Mouse (Mus musculus) limb, embryonic 12.5 days (tissue): ENCODE data around the gene Bcl11a. TPM values are rescaled to one million over a fixed set of nuclear protein-coding genes. Genes with fewer than 3 reads are reported as not detected.
A peak's percentile ranks its signal among the peaks of the same experiment; 100 is the strongest.

ENCODE experiments used
- ATAC-seq: fragments of 200-750 bp; cut with Nextera tagmentation; 2 replicates; pipeline ENCODE4 v1.8.0; 2017; ENCODE audit warnings: low read depth, moderate TSS enrichment; ENCODE audit not compliant: insufficient number of reproducible peaks, insufficient read depth, low FRiP score, low TSS enrichment
- H3K27ac ChIP-seq: fragments of 300-500 bp; sonication (generic); 2 replicates; pipeline ENCODE4 v1.5.1; 2016; ENCODE audit warnings: mild to moderate bottlenecking, moderate library complexity
- H3K27me3 ChIP-seq: fragments of 300-500 bp; sonication (generic); 2 replicates; pipeline ENCODE4 v1.6.1; 2016; ENCODE audit warnings: mild to moderate bottlenecking, moderate library complexity
- H3K36me3 ChIP-seq: fragments of 300-500 bp; sonication (generic); 2 replicates; pipeline ENCODE4 v1.6.1; 2016; ENCODE audit warnings: mild to moderate bottlenecking, moderate library complexity
- H3K4me1 ChIP-seq: fragments of 300-500 bp; sonication (generic); replicated peaks from 2 replicates; pipeline ENCODE4 v1.6.1; 2016
- H3K4me2 ChIP-seq: fragments of 300-500 bp; sonication (generic); 2 replicates; pipeline ENCODE4 v1.6.1; 2016; ENCODE audit warnings: mild to moderate bottlenecking, moderate library complexity
- H3K4me3 ChIP-seq: fragments of 300-500 bp; sonication (generic); replicated peaks from 2 replicates; pipeline ENCODE4 v1.5.1; 2016; ENCODE audit warnings: mild to moderate bottlenecking
- H3K9ac ChIP-seq: fragments of 300-500 bp; sonication (generic); replicated peaks from 2 replicates; pipeline ENCODE4 v1.6.1; 2016; ENCODE audit warnings: mild to moderate bottlenecking, moderate library complexity
- H3K9me3 ChIP-seq: fragments of 300-500 bp; sonication (generic); 2 replicates; pipeline ENCODE4 v1.6.1; 2016; ENCODE audit warnings: mild to moderate bottlenecking, moderate library complexity
- WGBS: fragments of 180-500 bp; shearing (Covaris S2); methylation state at CpG from one replicate; pipeline ENCODE4 v1.1.7; 2016; 5-methylcytosine and 5-hydroxymethylcytosine counted together
- polyA plus RNA-seq: library from polyadenylated mRNA; unstranded; fragments of >200 nt; fragmentation: Nextera tagmentation; extraction: Ambion mirVana; gene quantifications from 2 replicates; pipeline ENCODE4 v1.2.1, GENCODE M21; 2016

Gene Bcl11a
- polyA plus RNA-seq, 1 experiment from 2014 or later, result 109 TPM

DNA sequence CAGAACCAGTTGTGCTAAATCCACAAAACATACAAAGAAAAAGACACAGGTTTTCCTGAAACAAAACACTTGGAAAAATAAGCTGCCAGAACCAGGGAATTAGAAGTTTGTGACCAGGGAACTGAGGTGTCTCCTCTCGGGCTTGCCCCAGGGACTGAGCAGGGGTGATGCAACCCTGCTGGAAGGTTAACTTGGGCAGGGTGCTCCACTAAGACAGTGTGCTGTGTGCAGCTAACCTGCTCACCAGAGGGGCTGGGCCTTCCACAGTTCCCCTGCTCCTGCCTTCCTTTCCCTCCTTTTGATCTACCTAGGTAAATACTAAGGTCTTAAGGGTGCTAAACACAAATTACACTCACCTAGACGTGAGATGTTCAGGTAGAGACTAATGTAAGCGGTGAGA, 14.8 kb downstream of the Bcl11a start:
- H3K27ac ChIP-seq, result 0 out of 2 replicates have a peak overlapping the region, but pooled peaks have one; percentile 35
- H3K36me3 ChIP-seq, result peaks cover 43% of the 10 kb centered on the region
- no peak overlapping the region for H3K4me3 ChIP-seq
- H3K27me3 ChIP-seq, result no peaks in the 10 kb centered on the region
- H3K9me3 ChIP-seq, result no peaks in the 10 kb centered on the region
- no peak for ATAC-seq
- 48% methylated on average over 3 of the region's 3 CpGs for WGBS
- 0 out of 2 replicates have a peak overlapping the region, but pooled peaks have one; percentile 27 for H3K9ac ChIP-seq
- no peak overlapping the region for H3K4me2 ChIP-seq
- H3K4me1 ChIP-seq, result peaks cover 79% of the 10 kb centered on the region

DNA sequence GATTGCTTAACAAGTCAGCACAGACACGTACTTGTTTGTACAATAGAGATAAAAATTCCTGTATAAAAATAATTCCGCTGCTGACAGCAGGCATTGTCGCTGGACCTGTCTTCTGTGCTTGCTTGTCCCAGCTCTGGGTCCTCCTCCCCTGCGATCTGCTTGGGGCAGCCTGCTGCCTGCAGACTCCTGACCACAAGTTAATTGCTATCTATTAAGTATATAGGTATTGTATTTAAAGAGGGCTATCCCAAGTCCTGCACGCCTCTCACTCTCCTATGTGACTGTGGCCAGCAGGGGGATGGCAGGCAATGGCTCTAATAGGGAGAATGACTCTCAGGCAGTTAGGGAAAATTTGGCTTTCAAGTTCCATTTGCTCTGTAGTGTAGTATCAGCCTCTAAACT, 16.2 kb downstream of the Bcl11a start:
- ATAC-seq, result no peak
- whole genome bisulfite sequencing, result 57% methylated on average over 5 of the region's 5 CpGs
- no peak overlapping the region for H3K27ac ChIP-seq

DNA sequence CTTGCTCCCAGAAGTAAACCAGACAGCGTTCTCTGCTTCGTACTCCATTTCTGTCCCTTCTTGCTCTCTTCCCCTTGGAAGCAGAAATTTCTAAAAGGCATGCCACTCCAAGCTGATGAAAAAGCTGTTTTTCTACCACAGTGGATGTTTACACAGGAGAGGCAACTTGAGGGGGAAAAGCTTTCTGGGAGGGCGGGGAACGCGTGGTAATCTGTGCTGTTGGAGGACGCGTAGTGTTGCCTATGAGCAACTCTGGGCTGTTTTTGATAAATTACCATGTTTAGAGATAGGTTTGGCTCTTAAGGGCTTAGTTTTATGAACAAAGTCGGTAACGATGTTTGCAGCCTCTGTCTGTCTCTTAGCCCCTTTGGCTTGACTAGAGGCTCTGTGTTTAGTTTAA, 17.4 kb downstream of the Bcl11a start:
- Histone ChIP-seq H3K9me3 (no peaks in the 10 kb centered on the region), H3K36me3 (peaks cover 18% of the 10 kb centered on the region), H3K27ac (no peak overlapping the region), H3K9ac (no peak overlapping the region), H3K4me3 (no peak overlapping the region), H3K4me1 (peaks cover 85% of the 10 kb centered on the region), H3K4me2 (peak overlapping the region; percentile 15), H3K27me3 (no peaks in the 10 kb centered on the region)
- ATAC-seq, result no peak
- 42% methylated on average over 9 of the region's 9 CpGs for WGBS

More for the DNA sequence above, 16.2 kb downstream of the Bcl11a start:
- Histone ChIP-seq H3K36me3 (peaks cover 28% of the 10 kb centered on the region), H3K4me1 (peaks cover 84% of the 10 kb centered on the region), H3K4me3 (no peak overlapping the region), H3K4me2 (no peak overlapping the region), H3K9me3 (no peaks in the 10 kb centered on the region), H3K9ac (no peak overlapping the region), H3K27me3 (no peaks in the 10 kb centered on the region)

DNA sequence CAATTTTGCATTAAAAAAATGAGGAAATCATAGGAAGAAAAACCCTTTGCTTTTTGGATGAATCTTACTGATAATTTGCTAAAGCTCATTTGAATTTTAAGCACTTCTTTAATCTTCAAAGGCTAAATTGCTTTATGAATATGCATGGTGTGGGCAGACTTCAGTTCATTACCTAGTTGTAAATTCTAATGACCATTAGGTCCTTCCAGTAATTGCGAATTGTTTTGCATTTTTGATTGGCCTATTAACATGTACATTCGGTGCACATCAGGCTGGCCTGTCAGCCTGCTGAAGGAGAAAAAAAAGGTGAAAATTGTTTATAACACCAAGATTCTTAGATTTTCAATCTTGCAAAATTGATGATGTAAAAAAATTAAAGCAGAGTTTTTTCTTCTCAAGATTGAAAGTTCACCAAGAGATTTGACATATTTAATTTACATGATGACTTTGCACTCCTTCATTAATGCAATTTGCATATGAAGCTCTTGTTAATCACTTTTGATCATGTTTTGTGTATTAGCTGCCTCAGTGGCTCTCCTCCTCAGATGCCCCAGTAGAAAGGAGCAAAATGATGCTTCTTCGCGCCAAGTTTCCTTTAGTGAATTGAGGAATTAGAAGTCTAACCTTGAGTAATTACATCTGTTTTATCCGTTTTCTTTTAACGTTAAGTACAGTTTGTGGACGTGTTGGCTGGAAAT, 17.9 kb downstream of the Bcl11a start:
- no peaks in the 10 kb centered on the region for H3K27me3 ChIP-seq
- WGBS, result 35% methylated on average over 7 of the region's 7 CpGs
- H3K9me3 ChIP-seq, result no peaks in the 10 kb centered on the region
- H3K9ac ChIP-seq, result no peak overlapping the region
- peak overlapping the region; percentile 39 for H3K4me2 ChIP-seq
- peaks cover 87% of the 10 kb centered on the region for H3K4me1 ChIP-seq
- H3K4me3 ChIP-seq, result no peak overlapping the region
- H3K27ac ChIP-seq, result no peak overlapping the region
- ATAC-seq, result no peak
- H3K36me3 ChIP-seq, result peaks cover 21% of the 10 kb centered on the region

DNA sequence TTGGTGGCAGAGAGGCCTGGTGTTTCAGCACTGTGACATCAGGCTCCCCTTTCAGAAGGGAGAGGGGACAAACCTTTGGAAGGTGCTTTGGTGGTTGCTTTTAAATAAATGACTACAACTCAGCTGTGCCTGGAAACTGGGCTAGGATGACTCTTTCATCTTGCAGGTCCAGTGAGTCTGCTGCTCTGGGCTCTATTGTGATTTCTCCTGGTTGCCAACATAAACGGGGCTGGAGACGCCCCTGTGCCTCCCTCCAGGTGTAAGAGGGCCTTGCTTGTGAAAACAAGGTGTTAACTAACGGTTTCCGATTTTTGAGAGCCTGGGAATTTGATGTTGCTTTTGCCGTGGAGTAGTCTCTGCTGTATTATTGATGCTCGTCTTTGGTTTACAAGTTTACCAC, 18.6 kb downstream of the Bcl11a start:
- no peak overlapping the region for H3K9ac ChIP-seq
- H3K27me3 ChIP-seq, result no peaks in the 10 kb centered on the region
- H3K4me3 ChIP-seq, result no peak overlapping the region
- no peak for ATAC-seq
- no peak overlapping the region for H3K27ac ChIP-seq
- no peaks in the 10 kb centered on the region for H3K9me3 ChIP-seq
- peaks cover 87% of the 10 kb centered on the region for H3K4me1 ChIP-seq
- H3K36me3 ChIP-seq, result peaks cover 24% of the 10 kb centered on the region
- WGBS, result 15% methylated on average over 6 of the region's 6 CpGs
- H3K4me2 ChIP-seq, result peak overlapping the region; percentile 39

DNA sequence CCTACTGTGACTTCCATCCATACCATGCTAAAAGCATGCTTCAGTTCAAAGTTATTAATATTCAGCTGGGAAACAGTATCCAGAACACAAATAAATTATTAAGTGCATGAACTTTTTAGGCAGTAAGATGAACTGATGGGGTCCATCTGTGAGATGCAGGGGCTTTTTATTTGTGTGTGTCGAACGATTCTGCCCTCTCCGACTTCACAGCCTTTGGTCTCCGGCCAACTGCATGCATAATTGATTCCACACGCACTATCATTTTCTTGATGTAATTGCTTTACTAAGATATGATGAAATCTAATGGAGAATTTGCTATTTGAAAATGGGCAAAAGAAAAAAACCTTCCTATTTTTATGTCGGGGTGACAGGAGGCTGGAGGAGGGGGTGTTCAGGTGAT, 19.2 kb downstream of the Bcl11a start:
- Histone ChIP-seq H3K27ac (no peak overlapping the region), H3K9me3 (no peaks in the 10 kb centered on the region), H3K4me3 (no peak overlapping the region), H3K36me3 (peaks cover 30% of the 10 kb centered on the region), H3K27me3 (no peaks in the 10 kb centered on the region), H3K4me1 (peaks cover 88% of the 10 kb centered on the region), H3K4me2 (peak overlapping the region; percentile 8; the same call in 1 of the 2 replicates), H3K9ac (no peak overlapping the region)
- ATAC-seq, result no peak
- 32% methylated on average over 6 of the region's 6 CpGs for WGBS

DNA sequence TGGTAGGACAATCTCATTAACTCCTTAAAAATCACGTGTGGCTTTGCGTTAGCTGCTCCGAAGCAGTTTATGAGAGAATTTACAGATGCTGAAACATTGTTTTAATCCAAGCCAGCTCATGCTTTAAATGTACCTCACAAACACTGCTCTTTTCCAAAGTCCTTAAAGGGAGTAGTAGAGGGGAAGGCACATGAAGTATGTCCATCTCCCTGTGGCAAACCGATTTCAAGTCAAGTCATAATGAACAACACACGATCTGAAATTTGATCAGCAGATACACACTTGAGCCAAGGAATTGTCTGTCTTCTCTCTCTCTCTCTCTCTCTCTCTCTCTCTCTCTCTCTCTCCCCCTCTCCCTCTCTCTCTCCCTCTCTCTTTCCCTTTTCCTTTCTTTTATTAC, 20.2 kb downstream of the Bcl11a start:
- Histone ChIP-seq H3K36me3 (peaks cover 27% of the 10 kb centered on the region), H3K4me2 (no peak overlapping the region), H3K27ac (no peak overlapping the region), H3K9me3 (no peaks in the 10 kb centered on the region), H3K27me3 (no peaks in the 10 kb centered on the region), H3K4me3 (no peak overlapping the region), H3K4me1 (peaks cover 88% of the 10 kb centered on the region), H3K9ac (no peak overlapping the region)
- no peak for ATAC-seq
- WGBS, result 28% methylated on average over 5 of the region's 5 CpGs

DNA sequence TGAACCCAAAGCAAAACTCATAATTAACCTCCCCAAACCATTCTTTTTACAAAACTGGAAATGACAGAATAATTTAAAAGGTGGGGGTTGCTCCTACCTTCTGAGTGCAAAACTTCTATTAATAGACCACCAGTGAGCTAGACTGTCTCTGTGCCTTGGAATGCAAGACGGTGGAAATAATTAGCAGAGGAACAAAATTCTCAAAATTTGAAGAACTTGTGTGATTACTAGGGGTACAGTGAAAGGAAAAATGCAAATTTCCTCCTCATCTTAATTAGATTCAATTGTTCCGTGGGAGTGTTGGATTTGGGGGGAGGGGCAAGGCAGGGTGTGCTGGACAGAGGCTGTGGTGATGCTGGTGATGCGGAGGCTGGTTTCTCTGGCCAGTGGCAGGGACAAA, 20.8 kb downstream of the Bcl11a start:
- ATAC-seq, result no peak
- peak overlapping the region; percentile 23 for H3K4me2 ChIP-seq
- H3K36me3 ChIP-seq, result peaks cover 27% of the 10 kb centered on the region

DNA sequence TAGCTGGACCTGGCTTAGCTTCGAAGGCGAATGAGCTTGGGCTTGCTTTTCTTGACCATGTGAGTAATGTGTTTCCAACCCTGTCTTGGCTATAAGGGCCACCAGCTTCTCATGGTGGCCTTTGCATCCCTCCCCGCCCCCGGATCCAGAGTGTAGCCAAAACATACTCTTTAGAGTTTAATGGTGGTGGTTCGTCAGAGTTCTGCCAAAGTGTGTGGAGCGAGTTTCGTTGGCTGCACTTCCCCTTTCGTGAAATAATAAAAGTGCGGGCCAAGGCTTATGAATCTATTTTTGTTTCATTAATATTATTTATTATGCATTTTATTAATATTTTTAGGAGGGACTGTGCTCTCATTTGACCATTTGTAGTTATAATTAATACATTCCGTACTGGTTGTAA, 21.4 kb downstream of the Bcl11a start:
- peaks cover 87% of the 10 kb centered on the region for H3K4me1 ChIP-seq
- H3K27me3 ChIP-seq, result no peaks in the 10 kb centered on the region
- no peak overlapping the region for H3K4me3 ChIP-seq
- H3K27ac ChIP-seq, result peak overlapping the region; percentile 50; the same call in 1 of the 2 replicates
- ATAC-seq, result no peak
- peaks cover 27% of the 10 kb centered on the region for H3K36me3 ChIP-seq
- H3K4me2 ChIP-seq, result peak overlapping the region; percentile 23
- no peaks in the 10 kb centered on the region for H3K9me3 ChIP-seq
- WGBS, result 79% methylated on average over 10 of the region's 10 CpGs
- no peak overlapping the region for H3K9ac ChIP-seq

More for the DNA sequence above, 20.8 kb downstream of the Bcl11a start:
- Histone ChIP-seq H3K4me3 (no peak overlapping the region), H3K9me3 (no peaks in the 10 kb centered on the region), H3K9ac (no peak overlapping the region), H3K4me1 (peaks cover 91% of the 10 kb centered on the region), H3K27ac (peak overlapping the region; percentile 50; the same call in 1 of the 2 replicates), H3K27me3 (no peaks in the 10 kb centered on the region)
- WGBS, result 44% methylated on average over 3 of the region's 3 CpGs

DNA sequence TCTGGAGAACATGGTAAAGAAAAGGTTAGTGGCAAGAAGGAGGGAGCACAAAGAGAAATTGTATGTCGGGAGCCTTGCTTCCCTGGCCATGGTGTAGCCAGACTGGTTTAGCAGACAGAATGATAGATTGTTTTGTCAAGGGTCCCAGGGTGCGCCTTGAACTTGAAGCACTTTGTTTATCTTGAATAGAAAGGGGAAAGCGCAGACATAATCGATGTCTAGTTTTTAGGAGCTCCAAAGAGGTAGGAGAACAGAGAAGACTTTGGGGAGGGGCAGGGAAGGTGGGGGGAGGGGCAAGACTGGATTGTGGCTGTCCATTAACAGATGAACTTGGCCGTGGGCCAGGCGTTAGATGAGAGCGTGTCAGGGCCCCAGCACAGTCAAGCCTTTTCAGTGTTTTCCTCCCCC, 22.0 kb downstream of the Bcl11a start:
- peak overlapping the region; percentile 64 for H3K27ac ChIP-seq
- no peaks in the 10 kb centered on the region for H3K27me3 ChIP-seq
- no peak overlapping the region for H3K4me3 ChIP-seq
- H3K36me3 ChIP-seq, result peaks cover 30% of the 10 kb centered on the region
- WGBS, result 48% methylated on average over 6 of the region's 7 CpGs
- no peak for ATAC-seq
- H3K9ac ChIP-seq, result no peak overlapping the region
- H3K9me3 ChIP-seq, result no peaks in the 10 kb centered on the region
- peak overlapping the region; percentile 34 for H3K4me2 ChIP-seq
- peaks cover 80% of the 10 kb centered on the region for H3K4me1 ChIP-seq

DNA sequence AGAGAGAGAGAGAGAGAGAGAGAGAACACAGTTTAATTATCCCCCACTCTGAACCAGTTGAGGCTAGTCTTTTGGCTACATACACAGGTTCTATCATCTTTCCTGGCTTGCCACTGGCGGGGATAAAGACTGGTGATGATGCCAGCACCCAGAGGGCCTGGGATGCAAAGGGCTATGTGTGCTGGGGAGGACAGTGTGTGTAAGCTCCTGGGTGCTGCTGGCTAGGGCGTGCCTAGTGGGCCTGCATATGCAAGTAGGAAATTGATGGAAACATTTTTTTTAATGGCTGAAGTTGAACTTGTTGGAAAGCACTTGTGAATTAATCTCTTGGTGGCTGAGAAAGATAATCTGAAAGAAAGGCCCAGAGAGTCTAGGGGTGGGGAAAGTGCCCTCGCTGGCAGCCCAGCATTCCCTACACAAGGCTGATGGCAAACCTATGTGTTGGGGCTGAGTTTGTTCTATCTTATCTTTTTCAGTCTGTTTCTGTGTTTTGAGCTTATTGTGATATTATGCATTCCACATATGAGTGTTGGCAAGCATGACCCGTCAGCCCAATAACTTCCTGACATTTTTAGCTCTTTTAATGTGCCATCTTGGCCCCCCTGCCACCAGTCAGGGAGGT, 22.7 kb downstream of the Bcl11a start:
- H3K36me3 ChIP-seq, result peaks cover 27% of the 10 kb centered on the region
- no peak overlapping the region for H3K4me2 ChIP-seq
- H3K4me1 ChIP-seq, result peaks cover 74% of the 10 kb centered on the region
- WGBS, result 76% methylated on average over 4 of the region's 4 CpGs
- no peaks in the 10 kb centered on the region for H3K27me3 ChIP-seq
- H3K27ac ChIP-seq, result peak overlapping the region; percentile 13; the same call in 1 of the 2 replicates
- H3K9ac ChIP-seq, result no peak overlapping the region
- no peak for ATAC-seq
- H3K4me3 ChIP-seq, result no peak overlapping the region
- H3K9me3 ChIP-seq, result no peaks in the 10 kb centered on the region
